Mouse (Mus musculus) heart, embryonic 14.5 days (tissue): ENCODE data around the gene Mfsd4a. TPM values are rescaled to one million over a fixed set of nuclear protein-coding genes. Genes with fewer than 3 reads are reported as not detected.

Experiments
- ATAC-seq: fragments of 200-750 bp; cut with Nextera tagmentation; 2 replicates; pipeline ENCODE4 v1.8.0; 2017; ENCODE audit warnings: low read depth, moderate TSS enrichment; ENCODE audit not compliant: insufficient number of reproducible peaks, insufficient read depth, low FRiP score
- H3K27ac ChIP-seq, 2 experiments: fragments of 200-500 bp in 1 of 2; fragments of 300-500 bp in 1 of 2; sonication (generic) in 1 of 2; replicated peaks in 1 of 2; 2 replicates each; pipeline ENCODE4 v1.5.1; 2012 to 2014; ENCODE audit warnings: low read depth in 2 of 2, low read length in 2 of 2, control low read depth in 1 of 2, mild to moderate bottlenecking in 1 of 2, mixed read lengths in 1 of 2; ENCODE audit not compliant: control insufficient read depth in 1 of 2, insufficient read depth in 1 of 2
- H3K27me3 ChIP-seq: fragments of 300-500 bp; sonication (generic); 2 replicates; pipeline ENCODE4 v1.6.1; 2014; ENCODE audit warnings: mild to moderate bottlenecking, low read length, control low read depth; ENCODE audit not compliant: control insufficient read depth, insufficient read depth
- H3K36me3 ChIP-seq: fragments of 300-500 bp; sonication (generic); 2 replicates; pipeline ENCODE4 v1.6.1; 2014; ENCODE audit warnings: mild to moderate bottlenecking, control low read depth, low read length, mixed read lengths; ENCODE audit not compliant: control insufficient read depth, insufficient read depth
- H3K4me1 ChIP-seq, 2 experiments: fragments of 200-500 bp in 1 of 2; fragments of 300-500 bp in 1 of 2; sonication (generic) in 1 of 2; 2 replicates each; pipeline ENCODE4 v1.6.1; 2012 to 2014; ENCODE audit warnings: low read length in 2 of 2, control low read depth in 1 of 2, mixed read lengths in 1 of 2; ENCODE audit not compliant: control insufficient read depth in 2 of 2, insufficient read depth in 2 of 2
- H3K4me2 ChIP-seq: fragments of 300-500 bp; sonication (generic); 2 replicates; pipeline ENCODE4 v1.6.1; 2014; ENCODE audit warnings: mild to moderate bottlenecking, low read length
- H3K4me3 ChIP-seq, 2 experiments: fragments of 200-500 bp in 1 of 2; fragments of 300-500 bp in 1 of 2; sonication (generic) in 1 of 2; 2 replicates each; pipeline ENCODE4 v1.5.1; 2012 to 2014; ENCODE audit warnings: low read length in 2 of 2, mild to moderate bottlenecking in 2 of 2, control low read depth in 1 of 2, low read depth in 1 of 2, moderate library complexity in 1 of 2; ENCODE audit not compliant: control insufficient read depth in 1 of 2, insufficient read depth in 1 of 2
- H3K9ac ChIP-seq: fragments of 300-500 bp; sonication (generic); 2 replicates; pipeline ENCODE4 v1.6.1; 2014; ENCODE audit warnings: mild to moderate bottlenecking, low read length
- H3K9me3 ChIP-seq: fragments of 300-500 bp; sonication (generic); 2 replicates; pipeline ENCODE4 v1.6.1; 2016; ENCODE audit warnings: low read length, control low read depth; ENCODE audit not compliant: control insufficient read depth
- WGBS: fragments of 180-500 bp; shearing (Covaris S2); extraction: QIAGEN DNeasy Blood & Tissue Kit; methylation state at CpG from one replicate; pipeline ENCODE4 v1.1.7; 2014; 5-methylcytosine and 5-hydroxymethylcytosine counted together
- polyA plus RNA-seq: library from polyadenylated mRNA; unstranded; fragments of >200 nt; fragmentation: Nextera tagmentation; extraction: Ambion mirVana; gene quantifications from 2 replicates; pipeline ENCODE4 v1.2.1, GENCODE M21; 2014

Mfsd4a gene
- polyA plus RNA-seq, 1 experiment from 2014 or later = 12.6 TPM

DNA sequence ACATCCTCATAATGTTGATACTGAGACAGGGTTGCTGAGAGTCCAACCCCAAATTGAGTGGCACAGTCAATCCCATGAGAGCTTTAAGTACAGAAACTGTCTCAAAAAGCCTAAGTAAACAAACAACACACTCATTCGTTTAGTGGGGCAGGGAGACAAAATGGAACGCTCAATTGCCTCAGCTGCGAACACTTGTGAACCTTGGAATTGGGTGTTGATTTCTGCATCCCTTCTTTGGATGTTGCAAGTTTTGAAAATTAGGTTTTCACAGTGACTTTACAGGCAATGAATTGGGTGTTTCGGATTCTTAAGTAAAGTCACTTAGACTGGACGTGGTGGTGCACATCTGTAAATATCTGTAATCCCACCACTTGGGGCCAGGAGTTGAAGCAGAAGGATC, 61.1 kb downstream of the Mfsd4a start:
- Histone ChIP-seq H3K27me3 (no peaks in the 10 kb centered on the region), H3K36me3 (no peaks in the 10 kb centered on the region), H3K9me3 (no peaks in the 10 kb centered on the region), H3K27ac (peak overlapping the region; percentile 27 to 99), H3K4me1 (peaks cover 3 to 12% of the 10 kb centered on the region in 2 experiments; a peak in 3 of 4 replicates), H3K9ac (peak overlapping the region; percentile 98), H3K4me3 (peak overlapping the region in 1 of 2 experiments; percentile 90; a peak in 3 of 4 replicates), H3K4me2 (peak overlapping the region; percentile 62)
- WGBS = 35% methylated on average over 5 of the region's 5 CpGs
- ATAC-seq = no peak

DNA sequence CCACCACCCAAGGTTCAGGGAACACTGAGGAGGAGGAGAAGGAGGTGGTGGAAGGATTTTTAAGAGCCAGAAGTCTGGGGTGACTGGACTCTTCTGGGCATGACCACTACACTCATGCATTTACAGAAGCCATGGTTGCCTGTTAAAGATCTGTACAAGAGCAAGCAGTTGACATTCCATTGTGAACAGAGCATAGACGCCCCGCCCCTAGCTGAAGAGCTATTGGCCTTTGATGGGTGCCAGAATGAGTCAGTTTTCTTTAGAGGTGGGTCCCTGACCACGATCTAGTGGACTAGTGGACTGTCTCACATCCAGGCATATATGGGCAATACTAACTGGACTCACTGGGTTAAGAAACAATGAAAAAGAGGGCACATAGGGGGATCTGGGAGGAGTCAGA, 61.8 kb downstream of the Mfsd4a start:
- H3K9me3 ChIP-seq = no peaks in the 10 kb centered on the region
- no peak overlapping the region for H3K4me3 ChIP-seq
- ATAC-seq = no peak
- no peak overlapping the region for H3K27ac ChIP-seq
- no peaks in the 10 kb centered on the region for H3K27me3 ChIP-seq
- H3K36me3 ChIP-seq = no peaks in the 10 kb centered on the region
- 73% methylated on average over 3 of the region's 3 CpGs for WGBS
- H3K4me1 ChIP-seq = peaks cover 3 to 12% of the 10 kb centered on the region in 2 experiments; a peak in 3 of 4 replicates
- no peak overlapping the region for H3K9ac ChIP-seq
- no peak overlapping the region for H3K4me2 ChIP-seq

DNA sequence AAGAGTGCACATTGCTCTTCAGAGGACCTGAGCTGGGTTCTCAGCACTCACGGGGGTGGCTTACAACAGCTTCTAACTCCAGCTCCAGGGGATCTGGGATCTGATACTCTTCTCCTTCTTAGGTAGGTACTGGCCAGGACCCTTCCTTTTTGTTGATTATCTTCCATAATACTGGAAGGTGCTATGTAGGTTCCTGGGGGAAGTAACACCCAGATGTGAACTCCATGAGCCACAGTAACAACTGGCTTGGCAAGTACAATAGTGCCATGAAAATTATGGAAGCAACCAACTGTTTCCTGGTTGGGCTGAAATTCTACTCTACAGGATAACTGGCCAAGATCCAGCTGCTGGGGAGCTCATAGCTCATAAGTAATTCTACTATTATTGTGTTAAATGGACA, 62.4 kb downstream of the Mfsd4a start:
- Histone ChIP-seq H3K4me3 (no peak overlapping the region), H3K9me3 (no peaks in the 10 kb centered on the region), H3K27me3 (no peaks in the 10 kb centered on the region), H3K27ac (no peak overlapping the region), H3K9ac (no peak overlapping the region), H3K4me2 (no peak overlapping the region), H3K4me1 (peaks cover 3 to 12% of the 10 kb centered on the region in 2 experiments; a peak in 3 of 4 replicates), H3K36me3 (no peaks in the 10 kb centered on the region)
- 74% methylated on average over 1 of the region's 1 CpGs for WGBS
- no peak for ATAC-seq

DNA sequence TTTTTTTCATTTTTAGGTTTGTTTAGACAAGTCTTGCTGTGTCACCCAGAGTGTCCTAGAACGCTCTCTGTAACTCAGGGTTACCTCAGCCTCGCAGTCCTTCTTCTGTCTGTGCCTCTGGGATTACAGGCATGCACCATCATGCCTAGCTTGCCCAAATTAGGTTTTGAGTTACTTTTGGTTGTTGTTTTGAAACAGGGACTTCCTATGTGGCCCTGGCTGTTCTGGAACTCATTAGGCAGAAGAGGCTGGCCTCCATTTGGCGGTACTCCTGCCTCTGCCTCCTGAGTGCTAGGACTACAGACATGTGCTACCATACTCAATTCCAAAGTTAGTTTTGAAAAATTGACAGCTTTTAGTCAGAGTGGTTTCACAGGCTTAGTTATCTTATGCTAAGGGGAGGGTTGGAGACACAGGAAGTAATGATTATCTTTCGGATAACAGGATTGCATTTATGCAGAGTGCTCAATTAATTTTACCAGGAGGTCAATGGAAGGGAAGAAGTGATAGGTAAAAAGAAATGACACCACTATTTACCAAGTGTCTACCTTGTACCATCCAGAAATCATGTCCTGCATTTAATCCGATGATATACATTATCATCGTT, 63.2 kb downstream of the Mfsd4a start:
- Histone ChIP-seq H3K4me1 (peaks cover 3 to 12% of the 10 kb centered on the region in 2 experiments; a peak in 3 of 4 replicates), H3K4me2 (no peak overlapping the region), H3K4me3 (no peak overlapping the region), H3K9me3 (no peaks in the 10 kb centered on the region), H3K27me3 (no peaks in the 10 kb centered on the region), H3K36me3 (no peaks in the 10 kb centered on the region), H3K27ac (0 out of 4 replicates have a peak overlapping the region, but pooled peaks of 1 of the 2 experiments have one; percentile 1), H3K9ac (no peak overlapping the region)
- WGBS = 77% methylated on average over 6 of the region's 6 CpGs
- ATAC-seq = no peak

DNA sequence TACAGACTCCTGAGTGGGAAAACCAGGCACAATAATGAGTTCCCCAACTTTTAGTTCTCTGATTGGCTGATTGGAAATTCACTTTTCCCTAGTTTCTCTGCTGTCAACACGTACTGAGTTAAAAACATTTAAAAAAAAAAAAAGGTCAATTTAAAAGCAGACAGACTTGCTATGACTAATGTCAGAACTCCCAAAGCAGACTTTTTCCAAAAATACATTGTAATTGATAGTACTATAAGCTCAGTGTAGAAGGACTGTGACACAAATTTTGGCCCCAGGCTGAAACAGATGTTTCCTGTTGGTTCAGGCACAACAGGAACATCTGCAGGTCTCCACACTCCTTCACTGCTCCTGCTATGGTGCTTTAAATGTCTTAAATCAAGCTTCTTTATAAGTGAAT, 64.0 kb downstream of the Mfsd4a start:
- no peaks in the 10 kb centered on the region for H3K9me3 ChIP-seq
- no peak overlapping the region for H3K4me3 ChIP-seq
- H3K9ac ChIP-seq = no peak overlapping the region
- H3K4me2 ChIP-seq = no peak overlapping the region
- WGBS = 49% methylated on average over 1 of the region's 1 CpGs
- H3K27me3 ChIP-seq = no peaks in the 10 kb centered on the region
- no peak for ATAC-seq
- 0 out of 4 replicates have a peak overlapping the region, but pooled peaks of 1 of the 2 experiments have one; percentile 2 for H3K27ac ChIP-seq
- H3K36me3 ChIP-seq = no peaks in the 10 kb centered on the region
- H3K4me1 ChIP-seq = peaks cover 0 to 6% of the 10 kb centered on the region in 2 experiments; a peak in 2 of 4 replicates

DNA sequence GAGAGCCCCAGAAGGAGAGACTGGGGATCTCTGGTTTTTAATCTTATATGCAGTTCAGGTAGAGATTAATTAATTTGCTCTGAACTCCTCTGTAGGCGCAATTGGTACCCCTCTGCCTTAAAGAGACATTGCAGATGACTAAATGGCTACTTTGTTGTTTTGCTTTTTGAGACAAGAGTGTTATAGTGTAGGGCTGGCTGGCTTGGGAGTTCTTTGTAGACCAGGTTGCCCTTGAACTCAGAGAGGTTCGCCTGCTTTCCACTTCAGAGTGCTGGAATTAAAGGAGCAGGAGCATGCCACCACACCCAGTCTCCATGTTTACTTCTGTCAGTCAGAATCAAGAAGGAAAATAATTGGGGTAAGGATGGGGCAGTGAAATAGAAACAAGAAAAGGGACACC, 64.8 kb downstream of the Mfsd4a start:
- no peak for ATAC-seq
- H3K9ac ChIP-seq = no peak overlapping the region
- H3K27ac ChIP-seq = 0 out of 4 replicates have a peak overlapping the region, but pooled peaks of 1 of the 2 experiments have one; percentile 2
- H3K4me1 ChIP-seq = peaks cover 0 to 6% of the 10 kb centered on the region in 2 experiments; a peak in 2 of 4 replicates
- no peak overlapping the region for H3K4me2 ChIP-seq
- H3K4me3 ChIP-seq = no peak overlapping the region
- no peaks in the 10 kb centered on the region for H3K36me3 ChIP-seq
- 69% methylated on average over 2 of the region's 2 CpGs for WGBS
- H3K9me3 ChIP-seq = no peaks in the 10 kb centered on the region
- no peaks in the 10 kb centered on the region for H3K27me3 ChIP-seq

DNA sequence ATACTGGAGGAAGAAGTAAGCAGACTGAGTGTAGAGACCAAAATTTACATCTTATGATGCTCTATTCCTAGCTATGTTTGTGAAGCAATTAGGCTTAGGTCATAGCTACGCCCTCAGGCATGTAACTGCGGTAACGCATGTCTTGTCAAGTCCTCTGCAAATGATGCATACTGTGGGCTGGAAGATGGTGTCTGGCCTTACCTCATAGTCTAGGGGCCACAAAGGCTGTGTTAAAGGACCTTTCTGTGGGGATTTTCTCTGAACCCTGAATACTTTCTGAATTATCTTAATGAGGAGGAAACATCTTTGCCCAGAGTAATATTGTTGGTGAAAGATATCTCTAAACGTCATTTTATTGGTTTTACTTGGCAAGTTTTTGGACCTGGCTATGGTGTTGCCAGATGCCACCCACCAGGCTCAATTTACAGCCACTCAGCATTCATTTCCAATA, 66.0 kb downstream of the Mfsd4a start:
- H3K27me3 ChIP-seq = no peaks in the 10 kb centered on the region
- H3K9me3 ChIP-seq = no peaks in the 10 kb centered on the region
- H3K36me3 ChIP-seq = no peaks in the 10 kb centered on the region
- ATAC-seq = no peak
- WGBS = 87% methylated on average over 4 of the region's 4 CpGs
- H3K9ac ChIP-seq = no peak overlapping the region
- no peak overlapping the region for H3K27ac ChIP-seq
- H3K4me3 ChIP-seq = no peak overlapping the region
- peaks cover 0 to 5% of the 10 kb centered on the region in 2 experiments; a peak in 2 of 4 replicates for H3K4me1 ChIP-seq
- no peak overlapping the region for H3K4me2 ChIP-seq
